Mouse (Mus musculus) heart, postnatal 25 days (tissue): ENCODE data around the gene Cldnd1. TPM values are rescaled to one million over a fixed set of nuclear protein-coding genes. Genes with fewer than 3 reads are reported as not detected.

Experiments
- microRNA-seq: library from miRNA; unstranded; fragments of <30 nt; microRNA quantifications from one replicate; pipeline ENCODE4 v1.2.0, GENCODE M21; 2022
- total RNA-seq, 2 experiments: library from RNA; stranded (reverse); gene quantifications; 2 replicates each; pipeline ENCODE4 v1.2.3; 2021

Cldnd1 gene
- total RNA-seq, 2 experiments from 2014 or later: 55.7 to 59.6 TPM

Small RNA genes within 50 kb of the gene (microRNA-seq; reads per million reads assigned to microRNA genes)
- gene Gm27564: not detected

Other genes starting within 250 kb of the Cldnd1 start
- 10 to 100 TPM; 40.6 to 44.7 TPM for gene St3gal6, start 203.7 kb upstream of the Cldnd1 start, total RNA-seq
- gene Gm813, start 110.9 kb upstream of the Cldnd1 start, total RNA-seq: not detected
- not detected for gene E330017A01Rik, start 89.2 kb upstream of the Cldnd1 start, total RNA-seq
- 10 to 100 TPM; 35.3 to 40.8 TPM for gene Cpox, start 57.6 kb upstream of the Cldnd1 start, total RNA-seq
- not detected for gene Gpr15, start 8.8 kb upstream of the Cldnd1 start, total RNA-seq
- not detected for gene Olfr172, start 35.3 kb downstream of the Cldnd1 start, total RNA-seq
- gene Olfr173, start 72.4 kb downstream of the Cldnd1 start, total RNA-seq: not detected
- not detected for gene Olfr175-ps1, start 98.9 kb downstream of the Cldnd1 start, total RNA-seq
- not detected for gene Olfr177, start 146.9 kb downstream of the Cldnd1 start, total RNA-seq
- gene Olfr178, start 164.2 kb downstream of the Cldnd1 start, total RNA-seq: not detected
- gene Olfr181, start 200.8 kb downstream of the Cldnd1 start, total RNA-seq: not detected
- not detected for gene Olfr180, start 201.5 kb downstream of the Cldnd1 start, total RNA-seq